Mouse (Mus musculus) limb, embryonic 11.5 days (tissue): ENCODE measurements around the gene Hormad1. TPM values are rescaled to one million over a fixed set of nuclear protein-coding genes. Genes with fewer than 3 reads are reported as not detected.

ENCODE experiments used
- ATAC-seq: fragments of 200-750 bp; cut with Nextera tagmentation; 2 replicates; pipeline ENCODE4 v1.8.0; 2017; ENCODE audit warnings: low read depth; ENCODE audit not compliant: insufficient number of reproducible peaks, low FRiP score, low TSS enrichment
- DNase-seq: peaks from one replicate; pipeline ENCODE4 v3.0.0-alpha.2; 2015; ENCODE audit warnings: low spot score
- H3K27ac ChIP-seq: fragments of 300-500 bp; sonication (generic); replicated peaks from 2 replicates; pipeline ENCODE4 v1.5.1; 2014; ENCODE audit warnings: low read depth, mild to moderate bottlenecking, low read length
- H3K27me3 ChIP-seq: fragments of 300-500 bp; sonication (generic); 2 replicates; pipeline ENCODE4 v1.6.1; 2014; ENCODE audit warnings: mild to moderate bottlenecking, low read length, mixed read lengths; ENCODE audit not compliant: control insufficient read depth, insufficient read depth
- H3K36me3 ChIP-seq: fragments of 300-500 bp; sonication (generic); 2 replicates; pipeline ENCODE4 v1.6.1; 2014; ENCODE audit warnings: mild to moderate bottlenecking, low read length, moderate library complexity, mixed read lengths; ENCODE audit not compliant: control insufficient read depth, insufficient read depth
- H3K4me1 ChIP-seq: fragments of 300-500 bp; sonication (generic); 2 replicates; pipeline ENCODE4 v1.6.1; 2014; ENCODE audit warnings: low read length, mixed read lengths; ENCODE audit not compliant: control insufficient read depth, insufficient read depth
- H3K4me2 ChIP-seq: fragments of 300-500 bp; sonication (generic); 2 replicates; pipeline ENCODE4 v1.6.1; 2014; ENCODE audit warnings: low read depth, mild to moderate bottlenecking, moderate library complexity; ENCODE audit not compliant: severe bottlenecking
- H3K4me3 ChIP-seq: fragments of 300-500 bp; sonication (generic); 2 replicates; pipeline ENCODE4 v1.5.1; 2014; ENCODE audit warnings: low read depth, low read length
- H3K9ac ChIP-seq: fragments of 300-500 bp; sonication (generic); 2 replicates; pipeline ENCODE4 v1.6.1; 2014; ENCODE audit warnings: mild to moderate bottlenecking, low read length
- H3K9me3 ChIP-seq: fragments of 300-500 bp; sonication (generic); 2 replicates; pipeline ENCODE4 v1.6.1; 2016; ENCODE audit warnings: low read length; ENCODE audit not compliant: control insufficient read depth
- WGBS: fragments of 180-500 bp; shearing (Covaris S2); extraction: QIAGEN DNeasy Blood & Tissue Kit; methylation state at CpG from one replicate; pipeline ENCODE4 v1.1.7; 2014; 5-methylcytosine and 5-hydroxymethylcytosine counted together
- polyA plus RNA-seq: library from polyadenylated mRNA; unstranded; fragments of >200 nt; fragmentation: Nextera tagmentation; extraction: Ambion mirVana; gene quantifications from 2 replicates; pipeline ENCODE4 v1.2.1, GENCODE M21; 2014

The Hormad1 gene
- polyA plus RNA-seq, 1 experiment from 2014 or later: not detected

GRCm38 (mm10) chr3:95631304-95631703 lies 71.8 kb downstream of the Hormad1 start:
- no peaks in the 10 kb centered on the region for H3K9me3 ChIP-seq
- H3K27ac ChIP-seq: no peak overlapping the region
- no peak for ATAC-seq
- H3K36me3 ChIP-seq: peaks cover 26% of the 10 kb centered on the region
- H3K4me2 ChIP-seq: no peak overlapping the region
- 86% methylated on average over 6 of the region's 6 CpGs for WGBS
- no peaks in the 10 kb centered on the region for H3K27me3 ChIP-seq
- H3K9ac ChIP-seq: no peak overlapping the region
- no peak for DNase-seq
- H3K4me3 ChIP-seq: no peak overlapping the region
- H3K4me1 ChIP-seq: peaks cover under 1% of the 10 kb centered on the region; the same call in 1 of the 2 replicates

GRCm38 (mm10) chr3:95632648-95633588 lies 73.4 kb downstream of the Hormad1 start:
- peaks cover 22% of the 10 kb centered on the region for H3K36me3 ChIP-seq
- no peak overlapping the region for H3K4me2 ChIP-seq
- ATAC-seq: no peak
- no peak overlapping the region for H3K4me3 ChIP-seq
- DNase-seq: no peak
- no peaks in the 10 kb centered on the region for H3K27me3 ChIP-seq
- no peaks in the 10 kb centered on the region for H3K4me1 ChIP-seq
- no peak overlapping the region; the same call in 1 of the 2 replicates for H3K27ac ChIP-seq
- 80% methylated on average over 12 of the region's 12 CpGs for WGBS
- no peaks in the 10 kb centered on the region for H3K9me3 ChIP-seq
- H3K9ac ChIP-seq: no peak overlapping the region

GRCm38 (mm10) chr3:95635636-95636035 lies 76.2 kb downstream of the Hormad1 start:
- H3K27me3 ChIP-seq: no peaks in the 10 kb centered on the region
- no peak overlapping the region for H3K9ac ChIP-seq
- no peak overlapping the region for H3K27ac ChIP-seq
- H3K9me3 ChIP-seq: no peaks in the 10 kb centered on the region
- 79% methylated on average over 4 of the region's 4 CpGs for WGBS
- ATAC-seq (no peak), DNase-seq (no peak)
- no peaks in the 10 kb centered on the region for H3K4me1 ChIP-seq
- no peak overlapping the region for H3K4me2 ChIP-seq
- peaks cover 15% of the 10 kb centered on the region for H3K36me3 ChIP-seq
- H3K4me3 ChIP-seq: no peak overlapping the region

- WGBS: 81% methylated on average over 4 of the region's 4 CpGs
- ATAC-seq: no peak
- H3K36me3 ChIP-seq: peaks cover 15% of the 10 kb centered on the region
Measured at GRCm38 (mm10) chr3:95636072-95636471, 76.6 kb downstream of the Hormad1 start.

More at GRCm38 (mm10) chr3:95636072-95636471, 76.6 kb downstream of the Hormad1 start:
- H3K9me3 ChIP-seq: no peaks in the 10 kb centered on the region
- no peak for DNase-seq
- H3K27me3 ChIP-seq: no peaks in the 10 kb centered on the region
- H3K9ac ChIP-seq: no peak overlapping the region
- H3K27ac ChIP-seq: no peak overlapping the region
- no peak overlapping the region for H3K4me2 ChIP-seq
- H3K4me3 ChIP-seq: no peak overlapping the region
- no peaks in the 10 kb centered on the region for H3K4me1 ChIP-seq

Other genes with a start within 250 kb of the Hormad1 start
- 132 and 138 TPM in 2 replicates for gene Cers2, start 244.9 kb upstream of the Hormad1 start, polyA plus RNA-seq
- gene Setdb1, start 202.5 kb upstream of the Hormad1 start, polyA plus RNA-seq: 62.3 and 67.8 TPM in 2 replicates
- gene 4930558C23Rik, start 156.8 kb upstream of the Hormad1 start, polyA plus RNA-seq: 0.27 TPM in 1 of 2 replicates, not detected in the other
- gene Arnt, start 125.3 kb upstream of the Hormad1 start, polyA plus RNA-seq: 32.0 and 37.1 TPM in 2 replicates
- gene Ctsk, start 60.4 kb upstream of the Hormad1 start, polyA plus RNA-seq: 4.2 and 4.9 TPM in 2 replicates
- gene Ctss, start 32.9 kb upstream of the Hormad1 start, polyA plus RNA-seq: 5.0 and 5.6 TPM in 2 replicates
- 36.7 and 38.1 TPM in 2 replicates for gene Golph3l, start 29.3 kb downstream of the Hormad1 start, polyA plus RNA-seq
- gene Ensa, start 65.3 kb downstream of the Hormad1 start, polyA plus RNA-seq: 78.7 and 81.8 TPM in 2 replicates
- 63.2 and 67.9 TPM in 2 replicates for gene Mcl1, start 99.1 kb downstream of the Hormad1 start, polyA plus RNA-seq
- gene Adamtsl4, start 128.2 kb downstream of the Hormad1 start, polyA plus RNA-seq: 0.29 and 0.71 TPM in 2 replicates
- gene Ecm1, start 179.9 kb downstream of the Hormad1 start, polyA plus RNA-seq: 5.1 and 6.8 TPM in 2 replicates
- gene Tars2, start 200.5 kb downstream of the Hormad1 start, polyA plus RNA-seq: 64.1 and 66.3 TPM in 2 replicates